Mouse (Mus musculus): Measurements from ENCODE around the gene Arhgef12.

The Arhgef12 gene

DNA sequence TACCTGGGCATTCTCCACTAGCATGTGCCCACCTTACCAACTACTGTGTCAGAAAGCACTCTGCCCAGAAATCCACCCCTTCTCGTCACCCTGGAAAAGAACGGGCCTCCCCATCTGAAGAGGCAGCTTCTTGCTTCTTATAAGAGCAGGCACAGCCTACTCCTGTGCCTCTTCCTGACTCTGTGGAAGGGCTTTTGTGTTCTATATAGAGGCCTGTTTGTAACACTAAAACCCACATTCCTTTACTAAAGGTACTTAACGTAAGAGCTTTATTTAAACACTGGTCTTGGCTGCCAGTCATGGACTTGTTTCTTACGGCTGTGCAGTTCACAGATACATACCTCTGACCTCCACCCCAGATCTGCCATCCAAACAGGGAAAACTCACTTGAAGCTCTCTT is 185.2 kb downstream of the Arhgef12 start:
- DNase-seq (ENCODE audit: inconsistent ontology term): no peak

DNA sequence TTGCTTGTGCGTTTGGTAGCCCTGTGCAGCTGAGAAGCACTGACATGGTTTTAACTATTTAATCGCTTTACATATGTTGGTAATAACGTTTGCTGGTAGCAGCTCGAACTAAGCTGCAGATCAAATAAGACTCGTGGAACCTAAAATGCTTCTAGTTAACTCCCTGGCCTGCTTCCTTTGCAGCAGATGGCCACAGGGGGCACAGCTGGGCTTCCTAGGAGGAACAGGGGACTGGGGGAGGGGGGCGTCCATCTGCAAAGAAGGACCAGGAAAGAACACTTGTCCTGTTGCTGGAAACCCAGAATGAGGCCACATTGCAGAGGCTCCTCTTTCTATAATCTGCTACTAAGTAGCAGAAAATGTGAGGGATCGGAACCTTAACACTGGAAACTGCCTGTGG is 186.8 kb downstream of the Arhgef12 start:
- DNase-seq (ENCODE audit: inconsistent ontology term): no peak

DNA sequence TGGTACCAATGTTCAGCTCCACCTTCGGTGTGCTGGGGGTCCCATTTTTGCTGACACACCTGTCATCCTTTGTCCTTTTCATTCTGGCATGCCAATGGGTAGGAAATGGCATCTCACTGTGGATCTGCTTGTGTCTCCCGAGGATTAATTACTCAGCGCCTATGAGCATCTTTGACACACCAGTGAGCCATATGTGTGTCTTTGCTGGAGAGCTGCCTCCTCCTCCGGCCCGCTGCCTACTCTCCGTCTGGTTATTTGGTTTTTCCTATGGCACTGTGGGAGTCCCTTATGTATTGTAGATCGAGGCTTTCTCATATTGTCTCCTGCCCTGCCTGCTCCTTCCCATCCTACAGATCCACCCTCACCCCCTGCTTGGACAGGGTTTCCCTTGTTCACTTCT is 189.1 kb downstream of the Arhgef12 start:
- DNase-seq (ENCODE audit: inconsistent ontology term): no peak

All from Muller cell, postnatal 12 days (primary cell).